Mouse (Mus musculus) MEL (cell line): ENCODE data around the gene Olfr385. TPM values are rescaled to one million over a fixed set of nuclear protein-coding genes. Genes with fewer than 3 reads are reported as not detected.

ENCODE experiments used
- DNase-seq: peaks from one replicate; pipeline ENCODE4 v3.0.0; 2011; ENCODE audit warnings: low read depth, low spot score
- H3K27ac ChIP-seq: 2 replicates; pipeline ENCODE4 v1.5.1; 2012; ENCODE audit warnings: low read depth, mild to moderate bottlenecking, control low read depth, low read length, moderate library complexity; ENCODE audit not compliant: control insufficient read depth
- H3K27me3 ChIP-seq, 2 experiments: fragments of 150-350 bp in 1 of 2; sonication (generic) in 1 of 2; 2 replicates each; pipeline ENCODE4 v1.6.1; 2012; ENCODE audit warnings: low read length in 2 of 2, mild to moderate bottlenecking in 2 of 2, improper control_type of control experiment in 1 of 2, moderate library complexity in 1 of 2; ENCODE audit not compliant: insufficient read depth in 2 of 2, control insufficient read depth in 1 of 2
- H3K36me3 ChIP-seq, 2 experiments: 2 replicates each; pipeline ENCODE4 v1.6.1; 2012 to 2014; ENCODE audit warnings: low read length in 2 of 2, improper control_type of control experiment in 1 of 2, inconsistent platforms in 1 of 2, mild to moderate bottlenecking in 1 of 2; ENCODE audit not compliant: insufficient read depth in 2 of 2, control insufficient read depth in 1 of 2
- H3K4me1 ChIP-seq, 2 experiments: fragments of 150-350 bp in 1 of 2; sonication (generic) in 1 of 2; 2 replicates each; pipeline ENCODE4 v1.6.1; 2012; ENCODE audit warnings: low read length in 2 of 2, improper control_type of control experiment in 1 of 2, mild to moderate bottlenecking in 1 of 2; ENCODE audit not compliant: insufficient read depth in 2 of 2, control insufficient read depth in 1 of 2
- H3K4me3 ChIP-seq, 2 experiments: fragments of 150-350 bp in 1 of 2; sonication (generic) in 1 of 2; 2 replicates each; pipeline ENCODE4 v1.5.1; 2012; ENCODE audit warnings: low read depth in 2 of 2, low read length in 2 of 2, mild to moderate bottlenecking in 2 of 2, moderate library complexity in 2 of 2, control low read depth in 1 of 2, improper control_type of control experiment in 1 of 2; ENCODE audit not compliant: control insufficient read depth in 1 of 2, insufficient read depth in 1 of 2
- H3K79me2 ChIP-seq: 2 replicates; pipeline ENCODE4 v1.6.1; 2012; ENCODE audit warnings: mild to moderate bottlenecking, low read length, moderate library complexity; ENCODE audit not compliant: control insufficient read depth, poor library complexity, insufficient read depth
- H3K9ac ChIP-seq: 2 replicates; pipeline ENCODE4 v1.6.1; 2012; ENCODE audit warnings: low read depth, mild to moderate bottlenecking, control low read depth, low read length, moderate library complexity; ENCODE audit not compliant: control insufficient read depth, poor library complexity, severe bottlenecking
- H3K9me3 ChIP-seq: fragments of 150-350 bp; sonication (generic); replicated peaks from 2 replicates; pipeline ENCODE4 v1.6.1; 2012; ENCODE audit warnings: mild to moderate bottlenecking, low read length, improper control_type of control experiment, moderate library complexity; ENCODE audit not compliant: insufficient read depth
- CHD1 ChIP-seq: IDR thresholded peaks from 2 replicates; pipeline ENCODE4 v1.6.1; 2012; ENCODE audit warnings: low read depth, mild to moderate bottlenecking, inconsistent platforms, low read length, improper control_type of control experiment
- CHD2 ChIP-seq: IDR thresholded peaks from 2 replicates; pipeline ENCODE4 v1.6.1; 2011; ENCODE audit warnings: low read length, improper control_type of control experiment
- CTCF ChIP-seq, 3 experiments: IDR thresholded peaks in 2 of 3; conservative IDR thresholded peaks in 1 of 3; 2 replicates each; pipeline ENCODE4 v1.5.1; 2011 to 2012; ENCODE audit warnings: low read length in 3 of 3, low read depth in 2 of 3, mild to moderate bottlenecking in 2 of 3, improper control_type of control experiment in 1 of 3, inconsistent platforms in 1 of 3, mixed read lengths in 1 of 3, moderate library complexity in 1 of 3; ENCODE audit not compliant: control insufficient read depth in 1 of 3, insufficient read depth in 1 of 3, poor library complexity in 1 of 3, severe bottlenecking in 1 of 3
- E2F4 ChIP-seq: IDR thresholded peaks from 2 replicates; pipeline ENCODE4 v1.6.1; 2011; ENCODE audit warnings: low read depth, low read length, improper control_type of control experiment, borderline replicate concordance
- ELF1 ChIP-seq: IDR thresholded peaks from 2 replicates; pipeline ENCODE4 v1.6.1; 2014; ENCODE audit warnings: low read depth, mild to moderate bottlenecking, inconsistent platforms, low read length, improper control_type of control experiment, moderate library complexity
- ETS1 ChIP-seq: IDR thresholded peaks from 2 replicates; pipeline ENCODE4 v1.6.1; 2012; ENCODE audit warnings: low read depth, mild to moderate bottlenecking, inconsistent platforms, low read length, improper control_type of control experiment, moderate library complexity
- GATA1 ChIP-seq: IDR thresholded peaks from 2 replicates; pipeline ENCODE4 v1.6.1; 2011; ENCODE audit warnings: low read depth, low read length, improper control_type of control experiment
- HCFC1 ChIP-seq: IDR thresholded peaks from 2 replicates; pipeline ENCODE4 v1.6.1; 2012; ENCODE audit warnings: low read depth, mild to moderate bottlenecking, inconsistent platforms, low read length, improper control_type of control experiment, moderate library complexity
- JUND ChIP-seq: IDR thresholded peaks from 2 replicates; pipeline ENCODE4 v1.6.1; 2011; ENCODE audit warnings: low read depth, mild to moderate bottlenecking, improper control_type of control experiment, low read length
- KAT2A ChIP-seq: conservative IDR thresholded peaks from 2 replicates; pipeline ENCODE4 v1.6.1; 2012; ENCODE audit warnings: low read depth, low read length, improper control_type of control experiment, inconsistent platforms
- MAFK ChIP-seq: IDR thresholded peaks from 2 replicates; pipeline ENCODE4 v1.6.1; 2011; ENCODE audit warnings: low read depth, mild to moderate bottlenecking, low read length, improper control_type of control experiment, borderline replicate concordance
- MAX ChIP-seq: IDR thresholded peaks from 2 replicates; pipeline ENCODE4 v1.6.1; 2011; ENCODE audit warnings: low read length, improper control_type of control experiment
- MEF2A ChIP-seq: IDR thresholded peaks from 2 replicates; pipeline ENCODE4 v1.6.1; 2014; ENCODE audit warnings: low read depth, mild to moderate bottlenecking, inconsistent platforms, low read length, improper control_type of control experiment; ENCODE audit not compliant: poor library complexity, insufficient replicate concordance, severe bottlenecking; ENCODE audit errors: extremely low read depth
- MYC ChIP-seq: IDR thresholded peaks from 2 replicates; pipeline ENCODE4 v1.6.1; 2011; ENCODE audit warnings: low read depth, mild to moderate bottlenecking, low read length, improper control_type of control experiment, moderate library complexity
- NELFE ChIP-seq: IDR thresholded peaks from 2 replicates; pipeline ENCODE4 v1.6.1; 2011; ENCODE audit warnings: low read depth, low read length, improper control_type of control experiment
- NRF1 ChIP-seq: IDR thresholded peaks from 2 replicates; pipeline ENCODE4 v1.6.1; 2014; ENCODE audit warnings: low read depth, mild to moderate bottlenecking, inconsistent platforms, low read length, improper control_type of control experiment, moderate library complexity; ENCODE audit not compliant: poor library complexity, insufficient read depth, severe bottlenecking
- POLR2AphosphoS2 ChIP-seq: IDR thresholded peaks from 2 replicates; pipeline ENCODE4 v1.6.1; 2011; ENCODE audit warnings: low read length, improper control_type of control experiment
- POLR2AphosphoS5 ChIP-seq: IDR thresholded peaks from 2 replicates; pipeline ENCODE4 v1.6.1; 2012; ENCODE audit warnings: low read depth, borderline replicate concordance, mild to moderate bottlenecking, inconsistent platforms, low read length, moderate library complexity, mixed read lengths
- RAD21 ChIP-seq: IDR thresholded peaks from 2 replicates; pipeline ENCODE4 v1.6.1; 2011; ENCODE audit warnings: mild to moderate bottlenecking, low read depth, low read length, improper control_type of control experiment
- RCOR1 ChIP-seq: IDR thresholded peaks from 2 replicates; pipeline ENCODE4 v1.6.1; 2012; ENCODE audit warnings: low read depth, mild to moderate bottlenecking, inconsistent platforms, low read length, improper control_type of control experiment
- SIN3A ChIP-seq: IDR thresholded peaks from 2 replicates; pipeline ENCODE4 v1.6.1; 2012; ENCODE audit warnings: low read length, improper control_type of control experiment, inconsistent platforms
- TAL1 ChIP-seq: IDR thresholded peaks from 2 replicates; pipeline ENCODE4 v1.6.1; 2012; ENCODE audit warnings: mild to moderate bottlenecking, inconsistent platforms, low read length, moderate library complexity, mixed read lengths
- TBP ChIP-seq: IDR thresholded peaks from 2 replicates; pipeline ENCODE4 v1.8.0; 2011; ENCODE audit warnings: low read depth, low read length, improper control_type of control experiment
- USF1 ChIP-seq: IDR thresholded peaks from 2 replicates; pipeline ENCODE4 v1.6.1; 2014; ENCODE audit warnings: low read depth, mild to moderate bottlenecking, inconsistent platforms, low read length, improper control_type of control experiment, moderate library complexity
- ZMIZ1 ChIP-seq: IDR thresholded peaks from 2 replicates; pipeline ENCODE4 v1.6.1; 2012; ENCODE audit warnings: low read depth, mild to moderate bottlenecking, inconsistent platforms, low read length, improper control_type of control experiment, moderate library complexity
- polyA plus RNA-seq, 2 experiments: library from polyadenylated mRNA; stranded (reverse) in 1 of 2; unstranded in 1 of 2; fragments of >175 nt in 1 of 2; fragments of >200 nt in 1 of 2; gene quantifications; 2 replicates each; pipeline versions ENCODE4 v1.2.1 to v1.2.4; 2012; ENCODE audit warnings: low replicate concordance in 2 of 2, low read depth in 1 of 2; ENCODE audit not compliant: insufficient read length in 2 of 2, insufficient read depth in 1 of 2, missing spikeins in 1 of 2
- total RNA-seq: library from RNA; depleted of rRNA; stranded (reverse); fragments of 300-350 nt; gene quantifications from 2 replicates; pipeline ENCODE4 v1.2.3, GENCODE M21; 2012; rRNA removed

Gene Olfr385
- not detected in 2 replicates for total RNA-seq
- polyA plus RNA-seq, result not detected

- H3K27ac ChIP-seq, result no peak within 1 kb of the TSS
- TF ChIP-seq NELFE, result no peak
- TF ChIP-seq USF1, result no peak
- no peak for TF ChIP-seq NRF1
- TF ChIP-seq MAFK, result no peak
- TF ChIP-seq ETS1, result no peak
- TF ChIP-seq SIN3A, result no peak
- TF ChIP-seq RCOR1, result no peak
- no peak for TF ChIP-seq TBP
- no peak for TF ChIP-seq MEF2A
- TF ChIP-seq ELF1, result no peak
- no peak for TF ChIP-seq JUND
- TF ChIP-seq ZMIZ1, result no peak
- TF ChIP-seq POLR2AphosphoS5, result no peak
- TF ChIP-seq CHD1, result no peak
- TF ChIP-seq POLR2AphosphoS2, result no peak
- TF ChIP-seq KAT2A, result no peak
- no peak for TF ChIP-seq MAX
- TF ChIP-seq, all 39 proteins: peak for 0
- Histone ChIP-seq H3K4me3 (no peak within 1 kb of the TSS), H3K9me3 (no peaks in the 10 kb centered on the region), H3K36me3 (no peaks in the 10 kb centered on the region), H3K4me1 (no peaks in the 10 kb centered on the region), H3K79me2 (no peaks in the 10 kb centered on the region), H3K27me3 (no peaks in the 10 kb centered on the region; a peak in 1 of 4 replicates), H3K9ac (no peak within 1 kb of the TSS)
- no peak for DNase-seq
Observed at GRCm38 (mm10) chr11:73592908-73593307, at the start of gene Olfr385. Olfr385 (minus strand) TSS chr11:73593008.

- Histone ChIP-seq H3K4me1 (no peaks in the 10 kb centered on the region), H3K9ac (no peak within 1 kb of the TSS), H3K79me2 (no peaks in the 10 kb centered on the region), H3K27ac (no peak within 1 kb of the TSS), H3K36me3 (no peaks in the 10 kb centered on the region), H3K9me3 (no peaks in the 10 kb centered on the region), H3K27me3 (no peaks in the 10 kb centered on the region; a peak in 1 of 4 replicates), H3K4me3 (no peak within 1 kb of the TSS)
- TF ChIP-seq E2F4 (no peak), CHD2 (no peak), MYC (no peak), CTCF (IDR thresholded peaks at IDR 0.05 in 2 of 3, conservative IDR thresholded peaks at IDR 0.05 in 1 of 3; ENCODE audit: control insufficient read depth in 1 of 3, insufficient read depth in 1 of 3, low read depth in 2 of 3, low read length in 3 of 3, poor library complexity in 1 of 3, severe bottlenecking in 1 of 3) (no peak), MEF2A (no peak), ELF1 (no peak), RAD21 (no peak), TBP (no peak), ETS1 (no peak), CHD1 (no peak), USF1 (no peak), ZMIZ1 (no peak), NRF1 (no peak), HCFC1 (no peak), TAL1 (no peak), GATA1 (no peak)
- DNase-seq, result no peak
Observed at GRCm38 (mm10) chr11:73598294-73598693, 5.5 kb upstream of the Olfr385 start, which contains the start of gene Olfr384. Olfr384 (plus strand) TSS chr11:73598594.
